Mouse (Mus musculus): Measurements from ENCODE around the gene Zscan10. TPM values are rescaled to one million over a fixed set of nuclear protein-coding genes. Genes with fewer than 3 reads are reported as not detected.
A peak's percentile ranks its signal among the peaks of the same experiment; 100 is the strongest.

Zscan10 gene
- total RNA-seq, 2 experiments from 2014 or later = not detected

DNA sequence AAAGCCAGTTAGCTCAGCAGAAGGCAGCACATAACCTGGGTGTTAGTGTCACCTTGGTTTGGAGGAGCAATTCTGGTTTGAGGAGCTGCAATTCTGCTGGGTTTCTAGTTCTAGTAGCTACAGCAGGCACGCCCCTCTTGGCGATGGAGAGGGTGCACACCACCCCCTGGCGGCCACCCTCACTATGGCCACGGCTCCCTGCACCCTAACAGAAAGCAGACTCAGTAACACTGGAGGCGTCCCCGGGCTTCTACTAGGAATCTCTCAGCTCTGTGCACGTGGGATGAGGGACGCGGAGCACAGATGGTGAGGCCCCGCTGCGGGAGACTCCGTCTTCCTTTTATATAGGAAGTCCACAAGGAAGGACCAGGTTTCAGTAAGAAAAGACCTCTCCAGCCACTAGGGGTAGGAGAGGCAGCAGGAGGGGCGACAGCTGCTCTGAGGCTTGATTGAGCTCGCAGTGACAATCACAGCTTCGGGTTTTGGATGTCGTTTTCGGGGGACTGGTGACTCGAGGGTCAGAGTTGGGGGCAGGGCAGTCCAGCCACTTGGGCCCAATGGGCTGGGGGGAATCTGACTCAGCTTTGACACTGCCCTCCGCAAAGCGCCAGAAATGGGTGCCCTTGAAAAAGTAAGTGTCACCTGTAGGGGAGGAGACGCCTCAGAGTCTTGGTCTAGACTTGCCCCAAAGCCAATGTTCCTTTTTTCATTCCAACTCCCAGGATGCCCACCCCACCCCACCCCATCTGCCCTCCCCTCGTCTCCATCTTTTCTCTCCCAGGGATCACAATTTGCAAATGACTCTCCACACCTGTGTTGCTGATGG is 29.8 kb downstream of the Zscan10 start:
- Histone ChIP-seq H3K4me3 (peak overlapping the region; percentile 38; the same call in 1 of the 2 replicates), H3K27ac (no peak overlapping the region)
- peak; percentile 96 for TF ChIP-seq CTCF (conservative IDR thresholded peaks at IDR 0.05)
- DNase-seq (ENCODE audit: low spot score in 2 of 2) = peak; percentile 77 to 89

DNA sequence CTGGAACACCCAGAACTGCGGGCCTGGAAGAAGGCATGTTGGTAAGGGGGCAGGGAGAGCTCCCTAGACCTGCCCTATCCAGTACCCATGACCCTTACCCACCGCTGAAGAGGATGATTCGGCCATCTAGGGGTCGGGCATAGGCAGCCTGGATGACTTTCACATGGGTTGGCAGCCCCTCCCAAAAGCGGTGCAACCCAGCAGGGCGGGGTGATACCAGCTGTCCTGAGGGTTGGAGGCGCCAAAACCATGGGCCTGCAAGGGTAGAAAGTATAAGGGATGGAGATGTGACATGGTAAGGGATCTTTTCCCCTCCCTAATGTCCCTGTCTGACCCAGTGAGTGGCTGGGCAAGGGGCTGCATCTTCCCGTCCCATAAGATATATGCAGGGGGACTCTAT is 30.6 kb downstream of the Zscan10 start:
- no peak for TF ChIP-seq CTCF (conservative IDR thresholded peaks at IDR 0.05)
- Histone ChIP-seq H3K27ac (no peak overlapping the region), H3K4me3 (no peak overlapping the region)
- no peak for DNase-seq (ENCODE audit: low spot score in 2 of 2)

DNA sequence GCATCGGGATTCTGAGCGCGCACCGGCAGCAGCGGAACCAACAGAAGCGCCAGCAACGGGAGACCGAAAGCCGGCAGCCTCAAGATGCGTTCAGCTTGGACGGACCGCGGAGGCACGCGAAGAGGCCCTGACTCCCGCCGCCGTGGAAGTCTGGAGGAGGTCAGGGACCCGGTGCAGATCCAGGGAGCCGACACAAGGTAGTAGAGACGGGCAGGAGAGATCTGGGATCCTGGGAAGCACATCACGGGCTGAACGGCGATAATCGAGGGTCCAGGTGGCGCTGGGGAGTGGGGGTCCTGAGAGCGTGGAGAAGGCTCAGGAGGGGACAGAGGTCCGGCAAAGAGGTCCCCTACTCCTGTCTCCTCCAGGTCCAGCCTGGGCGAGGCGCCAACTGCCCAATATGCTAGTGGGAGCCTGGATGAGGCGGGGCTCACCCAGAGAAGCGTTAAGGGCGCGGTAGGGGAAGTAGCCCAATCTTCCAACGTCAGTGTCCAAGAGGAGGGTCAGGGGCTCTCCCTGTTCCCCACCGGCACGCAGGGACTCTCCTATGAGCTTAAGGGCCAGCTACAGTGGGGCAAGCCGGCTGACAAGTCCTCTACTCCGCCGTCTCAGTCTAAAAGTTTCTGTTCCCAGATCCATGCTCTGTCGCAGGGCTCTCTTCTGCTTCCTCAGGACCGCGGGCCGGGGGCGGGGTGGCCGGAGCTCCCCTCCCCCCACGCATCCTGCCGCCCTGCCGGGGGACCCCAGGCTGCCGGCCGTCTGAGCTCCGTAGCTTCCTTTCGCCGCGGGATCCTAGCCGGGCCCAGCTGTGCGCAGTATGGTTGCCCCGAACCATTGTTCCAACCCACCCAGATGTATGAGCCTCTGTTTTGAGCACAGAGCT is 44.2 kb downstream of the Zscan10 start, which contains the start of gene Mmp25:
Gene Mmp25 (minus strand): TSS at position 665 of the 883 bp plus-strand sequence.
- Histone ChIP-seq H3K4me3 (peak within 1 kb of the TSS; percentile 43), H3K27ac (no peak within 1 kb of the TSS)
- no peak for DNase-seq (ENCODE audit: low spot score in 2 of 2)
- no peak for TF ChIP-seq CTCF (conservative IDR thresholded peaks at IDR 0.05)

DNA sequence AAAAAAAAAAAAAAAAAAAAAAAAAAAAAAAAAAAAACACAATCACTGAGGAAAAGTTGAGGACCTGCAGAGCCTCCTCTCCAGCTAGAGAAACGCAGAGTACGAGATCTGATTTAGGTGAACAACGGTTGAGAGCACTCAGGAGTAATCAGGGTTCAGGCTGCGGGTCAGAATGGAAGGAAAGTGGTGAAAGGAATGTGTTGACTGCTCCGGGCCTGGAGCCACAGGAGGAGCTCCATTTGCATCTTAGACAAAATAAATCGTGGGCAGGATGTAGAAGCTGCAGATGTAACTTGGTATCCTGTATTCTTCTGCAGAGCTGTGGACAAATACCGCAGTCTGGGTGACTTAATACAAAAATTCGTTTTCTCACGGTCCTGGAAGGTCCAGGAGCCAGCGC is 45.2 kb downstream of the Zscan10 start:
- no peak for TF ChIP-seq CTCF (conservative IDR thresholded peaks at IDR 0.05)
- H3K27ac ChIP-seq = no peak overlapping the region
- no peak overlapping the region for H3K4me3 ChIP-seq
- DNase-seq (ENCODE audit: low spot score in 2 of 2) = no peak

DNA sequence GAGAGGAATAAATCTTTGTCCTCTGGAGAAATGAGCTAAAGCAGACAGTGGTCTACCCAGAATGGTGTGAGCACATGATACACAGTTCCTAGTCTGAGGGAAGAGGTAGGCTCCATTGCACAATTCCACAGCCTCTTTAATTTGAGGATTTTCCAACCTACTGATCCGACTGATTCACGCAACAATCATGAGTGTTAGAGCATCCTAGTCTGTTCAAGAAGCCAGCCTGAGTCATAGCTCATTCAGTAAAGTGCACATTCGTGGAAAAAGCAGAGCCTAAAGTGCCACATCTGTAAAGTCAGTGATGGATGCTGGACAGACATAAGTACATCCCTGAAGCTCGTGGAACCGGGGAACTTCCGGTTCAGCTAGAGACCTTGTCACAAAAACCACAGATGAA is 50.7 kb downstream of the Zscan10 start:
- Histone ChIP-seq H3K4me3 (no peak overlapping the region), H3K27ac (no peak overlapping the region)
- no peak for DNase-seq (ENCODE audit: low spot score in 2 of 2)
- TF ChIP-seq CTCF (conservative IDR thresholded peaks at IDR 0.05) = no peak

DNA sequence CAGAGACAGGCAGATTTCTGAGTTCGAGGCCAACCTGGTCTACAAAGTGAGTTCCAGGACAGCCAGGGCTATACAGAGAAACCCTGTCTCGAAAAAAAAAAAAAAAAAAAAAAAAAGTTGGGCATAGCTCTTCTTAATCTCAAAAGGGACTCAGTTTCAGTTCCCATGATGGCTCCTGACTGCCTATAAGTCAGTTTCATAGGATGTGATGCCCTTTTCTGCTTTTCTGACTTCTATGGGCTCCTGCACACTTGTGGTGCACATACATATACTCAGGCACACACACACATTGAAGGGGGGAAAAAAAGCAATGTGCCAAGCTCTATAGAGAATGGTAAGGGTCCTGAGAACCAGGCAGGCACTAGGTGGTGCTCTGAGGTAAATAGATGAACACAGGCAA is 52.7 kb downstream of the Zscan10 start:
- H3K4me3 ChIP-seq = no peak overlapping the region
- no peak for DNase-seq (ENCODE audit: low spot score in 2 of 2)
- no peak overlapping the region for H3K27ac ChIP-seq
- TF ChIP-seq CTCF (conservative IDR thresholded peaks at IDR 0.05) = peak; percentile 19

DNA sequence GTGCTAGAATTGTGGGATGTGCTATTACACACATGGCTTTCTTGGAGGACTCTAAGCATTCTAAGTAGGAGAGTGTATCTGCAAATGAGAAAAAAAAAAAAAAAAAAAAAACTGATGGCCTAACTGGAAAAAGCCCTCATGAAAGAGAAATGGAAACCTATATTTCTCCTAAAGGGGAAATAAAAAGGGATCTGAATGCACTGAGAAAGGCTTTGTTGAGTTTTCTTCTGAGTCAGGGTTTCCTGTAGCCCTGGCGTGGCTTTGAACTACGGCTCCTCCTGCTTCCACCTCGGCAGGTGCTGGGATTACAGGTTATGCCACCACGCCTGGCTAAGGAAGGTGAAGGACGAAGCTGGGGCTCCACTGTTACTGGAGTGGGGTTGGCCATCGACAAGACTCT is 53.3 kb downstream of the Zscan10 start:
- no peak overlapping the region for H3K27ac ChIP-seq
- no peak overlapping the region for H3K4me3 ChIP-seq
- DNase-seq (ENCODE audit: low spot score in 2 of 2) = no peak
- no peak for TF ChIP-seq CTCF (conservative IDR thresholded peaks at IDR 0.05)

DNA sequence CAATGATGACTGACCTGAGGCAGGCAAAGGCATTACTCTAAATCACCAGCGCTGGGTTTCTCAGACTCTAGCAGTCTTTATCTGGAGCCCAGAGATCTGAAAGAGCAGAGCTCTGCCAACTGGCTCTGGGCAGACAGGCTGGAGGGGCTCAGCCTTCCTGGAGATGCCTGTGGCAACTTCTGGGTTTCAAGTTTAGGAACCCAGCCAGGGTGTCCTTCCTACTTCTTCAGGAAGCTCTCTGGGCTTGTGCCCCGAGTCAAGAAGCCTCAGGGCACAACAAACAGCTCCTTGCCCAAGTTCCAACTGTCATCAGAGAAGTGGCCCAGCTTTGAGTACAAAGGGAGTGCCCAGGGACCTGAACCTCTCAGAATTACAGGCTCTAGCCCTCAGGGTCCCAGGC is 53.8 kb downstream of the Zscan10 start:
- DNase-seq (ENCODE audit: low spot score in 2 of 2) = no peak
- TF ChIP-seq CTCF (conservative IDR thresholded peaks at IDR 0.05) = no peak
- Histone ChIP-seq H3K4me3 (no peak overlapping the region), H3K27ac (no peak overlapping the region)

DNA sequence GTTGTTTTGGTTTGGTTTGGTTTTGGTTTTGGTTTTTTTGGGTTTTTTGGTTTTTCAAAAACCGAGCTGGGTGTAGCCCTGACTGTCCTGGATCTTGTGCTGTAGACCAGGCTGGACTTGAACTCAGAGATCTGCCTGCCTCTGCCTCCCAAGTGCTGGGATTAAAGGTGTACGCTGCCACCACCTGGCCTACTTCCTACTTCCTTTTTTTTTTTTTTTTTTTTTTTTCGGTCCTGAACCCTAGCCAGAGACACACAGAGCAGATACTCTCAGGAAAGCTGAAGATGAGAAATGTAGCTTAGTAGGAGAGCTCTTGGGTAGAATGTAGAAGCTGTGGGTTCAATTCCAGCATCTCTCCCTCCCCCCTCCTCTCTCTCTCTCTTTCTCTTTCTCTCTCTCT is 57.8 kb downstream of the Zscan10 start:
- no peak overlapping the region for H3K27ac ChIP-seq
- no peak overlapping the region for H3K4me3 ChIP-seq
- DNase-seq (ENCODE audit: low spot score in 2 of 2) = no peak
- no peak for TF ChIP-seq CTCF (conservative IDR thresholded peaks at IDR 0.05)

DNA sequence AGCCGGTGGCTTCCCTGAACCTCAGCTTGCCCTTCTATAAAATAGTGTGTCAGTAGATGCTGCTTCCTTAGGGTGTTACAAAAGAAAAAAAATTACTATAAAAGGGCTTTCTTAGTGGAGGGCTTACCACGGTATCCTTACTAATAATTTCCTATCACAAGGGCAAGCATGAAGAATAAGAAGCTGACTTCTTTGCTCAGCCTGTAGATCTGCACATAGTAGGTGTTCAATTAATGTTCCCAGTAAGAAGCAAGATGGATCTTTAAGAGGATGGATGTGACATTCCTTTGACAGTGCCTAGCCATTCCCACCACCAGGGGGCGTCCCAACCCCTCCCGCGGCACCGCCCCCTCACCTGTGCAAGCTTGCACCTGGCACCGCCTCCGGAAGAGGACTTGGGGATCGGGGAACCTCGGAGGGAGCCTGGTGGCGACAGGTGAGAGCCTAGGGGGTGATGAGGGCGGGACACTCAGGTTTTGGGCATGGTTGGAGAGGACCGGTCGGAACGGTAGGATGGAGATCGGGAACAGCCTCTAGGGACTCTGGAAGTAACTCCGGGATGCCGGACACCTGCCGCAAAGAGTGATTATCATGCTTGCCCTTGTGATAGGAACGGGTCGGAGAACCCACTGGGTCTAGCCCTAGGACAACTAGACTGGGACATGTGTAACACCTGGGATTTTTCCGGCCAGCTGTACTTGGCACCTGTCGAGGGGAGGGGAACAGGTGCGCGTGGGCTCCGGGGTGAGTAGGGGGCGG is 59.6 kb downstream of the Zscan10 start, which contains the start of gene Bicdl2:
Gene Bicdl2 (plus strand): TSS at position 390 of the 759 bp plus-strand sequence.
- H3K4me3 ChIP-seq = no peak within 1 kb of the TSS
- TF ChIP-seq CTCF (conservative IDR thresholded peaks at IDR 0.05) = peak; percentile 80
- DNase-seq (ENCODE audit: low spot score in 2 of 2) = no peak

More for the DNA sequence above, 59.6 kb downstream of the Zscan10 start, which contains the start of gene Bicdl2:
- no peak within 1 kb of the TSS for H3K27ac ChIP-seq

Other genes starting within 250 kb of the Zscan10 start
- gene Vmn2r116, start 216.3 kb upstream of the Zscan10 start, total RNA-seq (2021) = not detected
- not detected for gene Vmn2r117, start 121.2 kb upstream of the Zscan10 start, total RNA-seq (2021)
- gene Zfp213, start 36.6 kb upstream of the Zscan10 start, total RNA-seq (2021) = 1 to 10 TPM; 5.7 to 6.9 TPM
- gene Zfp13, start 1.4 kb upstream of the Zscan10 start, total RNA-seq (2021) = 10 to 100 TPM; 30.1 to 33.6 TPM
- under 1 TPM in 1 of 2 experiments, not detected in 1; 0.17 TPM for gene Mmp25, start 44.4 kb downstream of the Zscan10 start, total RNA-seq (2021)
- not detected for gene Bicdl2, start 59.6 kb downstream of the Zscan10 start, total RNA-seq (2021)
- 100 to 1,000 TPM; 110 to 118 TPM for gene Hcfc1r1, start 72.7 kb downstream of the Zscan10 start, total RNA-seq (2021)
- gene Thoc6, start 73.0 kb downstream of the Zscan10 start, total RNA-seq (2021) = 1 to 10 TPM; 7.1 to 7.6 TPM
- 1 to 10 TPM; 5.5 to 6.3 TPM for gene Tnfrsf12a, start 76.6 kb downstream of the Zscan10 start, total RNA-seq (2021)
- gene Cldn6, start 78.4 kb downstream of the Zscan10 start, total RNA-seq (2021) = not detected
- under 1 TPM in 1 of 2 experiments, not detected in 1; 0.25 TPM for gene Cldn9, start 83.2 kb downstream of the Zscan10 start, total RNA-seq (2021)
- gene 1520401A03Rik, start 121.9 kb downstream of the Zscan10 start, total RNA-seq (2021) = under 1 TPM; 0.25 to 0.64 TPM
- 1 to 10 TPM; 3.4 to 3.5 TPM for gene Pkmyt1, start 125.5 kb downstream of the Zscan10 start, total RNA-seq (2021)
- gene Paqr4, start 140.0 kb downstream of the Zscan10 start, total RNA-seq (2021) = 10 to 100 TPM; 46.2 to 48.3 TPM
- under 1 TPM; 0.23 to 0.32 TPM for gene Kremen2, start 145.0 kb downstream of the Zscan10 start, total RNA-seq (2021)
- gene Flywch1, start 170.7 kb downstream of the Zscan10 start, total RNA-seq (2021) = 100 to 1,000 TPM; 310 to 345 TPM
- 10 to 100 TPM; 10.6 to 12.3 TPM for gene Flywch2, start 185.2 kb downstream of the Zscan10 start, total RNA-seq (2021)
- gene Srrm2, start 189.7 kb downstream of the Zscan10 start, total RNA-seq (2021) = 100 to 1,000 TPM; 613 to 663 TPM
- 100 to 1,000 TPM; 332 to 341 TPM for gene Elob, start 228.3 kb downstream of the Zscan10 start, total RNA-seq (2021)
- not detected for gene Prss33, start 235.2 kb downstream of the Zscan10 start, total RNA-seq (2021)
- not detected for gene Prss32, start 243.0 kb downstream of the Zscan10 start, total RNA-seq (2021)
- 1 to 10 TPM; 1.9 to 2.2 TPM for gene Prss41, start 243.3 kb downstream of the Zscan10 start, total RNA-seq (2021)

All from layer of hippocampus, adult 2 months (tissue).